Mouse (Mus musculus) hindbrain, embryonic 15.5 days (tissue): ENCODE data around the gene Stk38. TPM values are rescaled to one million over a fixed set of nuclear protein-coding genes. Genes with fewer than 3 reads are reported as not detected.
A peak's percentile ranks its signal among the peaks of the same experiment; 100 is the strongest.

Source experiments
- ATAC-seq: fragments of 200-750 bp; cut with Nextera tagmentation; 2 replicates; pipeline ENCODE4 v1.8.0; 2017; ENCODE audit warnings: low read depth, moderate number of reproducible peaks, moderate TSS enrichment; ENCODE audit not compliant: low FRiP score
- H3K27ac ChIP-seq: fragments of 300-500 bp; sonication (generic); replicated peaks from 2 replicates; pipeline ENCODE4 v1.5.1; 2015; ENCODE audit warnings: mild to moderate bottlenecking, inconsistent platforms
- H3K27me3 ChIP-seq: fragments of 300-500 bp; sonication (generic); 2 replicates; pipeline ENCODE4 v1.6.1; 2015; ENCODE audit warnings: control low read depth, inconsistent platforms
- H3K36me3 ChIP-seq: fragments of 300-500 bp; sonication (generic); 2 replicates; pipeline ENCODE4 v1.6.1; 2015; ENCODE audit warnings: control low read depth, inconsistent platforms
- H3K4me1 ChIP-seq: fragments of 300-500 bp; sonication (generic); replicated peaks from 2 replicates; pipeline ENCODE4 v1.6.1; 2015; ENCODE audit warnings: control low read depth, inconsistent platforms
- H3K4me2 ChIP-seq: fragments of 300-500 bp; sonication (generic); 2 replicates; pipeline ENCODE4 v1.6.1; 2015; ENCODE audit warnings: moderate library complexity, mild to moderate bottlenecking, inconsistent platforms
- H3K4me3 ChIP-seq: fragments of 300-500 bp; sonication (generic); 2 replicates; pipeline ENCODE4 v1.5.1; 2015; ENCODE audit warnings: mild to moderate bottlenecking, inconsistent platforms
- H3K9ac ChIP-seq: fragments of 300-500 bp; sonication (generic); 2 replicates; pipeline ENCODE4 v1.6.1; 2015; ENCODE audit warnings: inconsistent platforms
- H3K9me3 ChIP-seq: fragments of 300-500 bp; sonication (generic); 2 replicates; pipeline ENCODE4 v1.6.1; 2016; ENCODE audit warnings: control low read depth, inconsistent platforms
- WGBS: fragments of 180-500 bp; shearing (Covaris S2); methylation state at CpG from one replicate; pipeline ENCODE4 v1.1.7; 2015; 5-methylcytosine and 5-hydroxymethylcytosine counted together
- polyA plus RNA-seq: library from polyadenylated mRNA; unstranded; fragments of >200 nt; fragmentation: Nextera tagmentation; extraction: Ambion mirVana; gene quantifications from 2 replicates; pipeline ENCODE4 v1.2.1, GENCODE M21; 2015

Stk38 gene
- polyA plus RNA-seq, result 83.0 and 88.0 TPM in 2 replicates

DNA sequence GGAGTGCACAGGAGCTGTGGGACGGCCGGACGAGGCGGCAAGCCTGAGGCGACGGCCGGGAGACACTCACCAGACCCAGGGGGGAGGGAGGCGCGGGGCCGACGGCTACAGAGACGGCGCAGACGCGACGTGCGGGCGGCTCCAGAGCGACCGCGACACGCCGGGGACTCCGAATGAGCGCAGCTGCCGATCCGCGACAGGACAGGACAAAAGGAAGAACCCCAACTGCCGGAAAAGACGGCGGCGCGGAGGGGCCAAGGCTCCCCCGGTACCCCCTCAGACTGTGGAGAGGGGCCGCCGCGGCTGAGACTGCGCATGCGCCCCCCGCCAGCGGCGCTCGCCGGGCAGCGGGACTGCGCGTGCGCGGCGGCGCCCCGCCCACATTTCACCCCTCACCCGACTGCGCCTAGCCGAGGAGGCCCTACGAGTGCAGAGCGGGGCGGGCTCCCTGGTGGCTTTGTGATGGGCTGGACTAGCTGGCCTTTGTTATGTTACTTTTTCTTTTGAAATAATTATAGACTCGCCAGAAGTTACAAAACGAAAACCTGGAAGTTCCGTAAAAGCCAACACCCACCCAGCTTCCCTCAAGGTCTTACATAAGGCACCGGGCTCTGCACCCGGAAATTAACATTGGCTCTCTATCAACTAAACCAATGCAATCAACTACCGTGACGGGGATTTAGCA lies at the start of gene Stk38:
Gene Stk38 (minus strand): TSS at position 355 of the 685 bp plus-strand sequence.
- H3K9ac ChIP-seq, result peak within 1 kb of the TSS; percentile 93
- no peaks in the 10 kb centered on the region for H3K9me3 ChIP-seq
- H3K4me2 ChIP-seq, result peak within 1 kb of the TSS; percentile 83
- WGBS, result under 1% methylated on average over 52 of the region's 65 CpGs
- H3K36me3 ChIP-seq, result no peaks in the 10 kb centered on the region
- peak within 1 kb of the TSS; percentile 86 for H3K27ac ChIP-seq
- peaks cover 27% of the 10 kb centered on the region for H3K4me1 ChIP-seq
- H3K4me3 ChIP-seq, result peak within 1 kb of the TSS; percentile 97
- no peaks in the 10 kb centered on the region for H3K27me3 ChIP-seq
- peak; percentile 93 for ATAC-seq

GRCm38 (mm10) chr17:29057361-29057890 lies 49.6 kb upstream of the Stk38 start:
- Histone ChIP-seq H3K9me3 (no peaks in the 10 kb centered on the region), H3K4me2 (no peak overlapping the region), H3K36me3 (no peaks in the 10 kb centered on the region), H3K4me3 (no peak overlapping the region), H3K4me1 (peaks cover 26% of the 10 kb centered on the region), H3K9ac (no peak overlapping the region), H3K27me3 (no peaks in the 10 kb centered on the region), H3K27ac (no peak overlapping the region)
- WGBS, result 75% methylated on average over 11 of the region's 11 CpGs
- ATAC-seq, result no peak

DNA sequence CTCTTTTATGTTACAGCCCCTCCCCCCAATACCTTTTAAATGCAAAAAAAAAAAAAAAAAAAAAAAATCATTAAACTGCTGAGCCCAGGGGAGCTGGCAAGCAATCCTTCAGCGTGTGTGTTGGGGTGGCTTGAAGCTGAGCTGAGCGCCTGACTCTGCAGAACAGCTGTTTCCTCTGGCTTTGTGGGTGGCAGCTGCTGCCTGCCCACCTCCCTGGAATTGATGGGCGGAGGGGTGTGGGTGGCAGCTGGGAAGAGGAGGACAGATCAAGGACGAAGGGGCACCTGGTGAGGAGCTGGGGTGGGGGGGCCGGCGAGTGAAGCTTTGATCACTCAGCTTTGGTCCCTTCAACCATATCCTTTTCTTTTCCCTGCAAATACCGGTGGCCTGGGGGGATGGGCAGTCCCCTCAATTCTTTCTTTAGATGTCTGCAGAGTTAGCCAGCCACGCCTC lies 48.9 kb upstream of the Stk38 start:
- ATAC-seq, result no peak
- no peaks in the 10 kb centered on the region for H3K36me3 ChIP-seq
- 0 out of 2 replicates have a peak overlapping the region, but pooled peaks have one; percentile 45 for H3K27ac ChIP-seq
- H3K4me3 ChIP-seq, result no peak overlapping the region
- peak overlapping the region; percentile 18; the same call in 1 of the 2 replicates for H3K4me2 ChIP-seq
- no peak overlapping the region for H3K9ac ChIP-seq
- no peaks in the 10 kb centered on the region for H3K27me3 ChIP-seq
- H3K9me3 ChIP-seq, result no peaks in the 10 kb centered on the region
- 7% methylated on average over 8 of the region's 8 CpGs for WGBS
- peaks cover 24% of the 10 kb centered on the region for H3K4me1 ChIP-seq

DNA sequence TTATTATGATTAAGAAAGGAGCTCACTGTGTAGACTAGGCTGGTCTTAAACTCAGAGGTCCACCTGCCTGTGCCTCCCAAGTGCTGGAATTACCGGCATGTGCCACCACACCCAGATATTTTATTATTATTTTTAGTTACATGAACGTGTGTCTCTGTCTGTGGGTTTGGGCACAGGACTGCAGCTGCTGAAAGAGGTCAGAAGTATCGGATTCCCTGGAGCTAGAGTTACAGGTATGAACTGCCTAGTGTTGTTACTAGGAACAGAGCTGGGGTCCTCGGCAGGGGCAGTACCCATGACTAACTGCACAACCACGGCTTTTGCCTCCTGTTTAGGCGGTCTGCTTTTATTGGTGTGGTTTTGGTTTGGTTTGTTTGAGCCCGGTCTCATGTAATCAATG lies 48.4 kb upstream of the Stk38 start:
- H3K4me3 ChIP-seq, result no peak overlapping the region
- H3K27me3 ChIP-seq, result no peaks in the 10 kb centered on the region
- ATAC-seq, result no peak
- WGBS, result 26% methylated on average over 7 of the region's 7 CpGs
- 0 out of 2 replicates have a peak overlapping the region, but pooled peaks have one; percentile 45 for H3K27ac ChIP-seq
- H3K9me3 ChIP-seq, result no peaks in the 10 kb centered on the region
- no peak overlapping the region for H3K4me2 ChIP-seq
- peaks cover 26% of the 10 kb centered on the region for H3K4me1 ChIP-seq
- H3K36me3 ChIP-seq, result no peaks in the 10 kb centered on the region
- H3K9ac ChIP-seq, result no peak overlapping the region

DNA sequence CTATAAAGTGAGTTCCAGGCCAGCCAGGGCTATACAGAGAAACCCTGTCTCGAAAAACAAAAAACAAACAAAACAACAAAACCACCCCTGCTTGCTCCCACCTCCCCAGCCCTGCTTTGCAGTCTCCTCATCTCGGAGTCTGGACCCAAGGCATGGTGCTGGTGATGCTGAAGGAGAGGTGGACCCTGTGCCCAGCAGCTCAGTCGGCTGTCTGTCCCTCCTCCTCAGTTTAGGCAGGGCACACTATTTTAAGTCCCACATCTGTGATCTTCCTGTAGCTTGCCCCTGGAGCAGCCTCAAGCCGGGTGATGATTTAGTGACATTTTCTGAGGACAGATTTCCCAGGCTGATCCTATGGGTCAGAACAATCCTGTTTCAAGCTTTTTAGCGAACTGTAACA lies 47.8 kb upstream of the Stk38 start:
- Histone ChIP-seq H3K4me2 (no peak overlapping the region), H3K27ac (no peak overlapping the region), H3K4me3 (no peak overlapping the region)

GRCm38 (mm10) chr17:29054429-29054828 lies 46.6 kb upstream of the Stk38 start:
- 83% methylated on average over 6 of the region's 6 CpGs for WGBS
- Histone ChIP-seq H3K36me3 (no peaks in the 10 kb centered on the region), H3K27me3 (no peaks in the 10 kb centered on the region), H3K4me3 (no peak overlapping the region), H3K27ac (no peak overlapping the region), H3K4me2 (no peak overlapping the region), H3K4me1 (peaks cover 37% of the 10 kb centered on the region), H3K9me3 (no peaks in the 10 kb centered on the region), H3K9ac (no peak overlapping the region)
- no peak for ATAC-seq

More for the DNA sequence above, 47.8 kb upstream of the Stk38 start:
- ATAC-seq, result no peak
- Histone ChIP-seq H3K9me3 (no peaks in the 10 kb centered on the region), H3K9ac (no peak overlapping the region), H3K27me3 (no peaks in the 10 kb centered on the region), H3K4me1 (peaks cover 29% of the 10 kb centered on the region), H3K36me3 (no peaks in the 10 kb centered on the region)
- 62% methylated on average over 5 of the region's 5 CpGs for WGBS

DNA sequence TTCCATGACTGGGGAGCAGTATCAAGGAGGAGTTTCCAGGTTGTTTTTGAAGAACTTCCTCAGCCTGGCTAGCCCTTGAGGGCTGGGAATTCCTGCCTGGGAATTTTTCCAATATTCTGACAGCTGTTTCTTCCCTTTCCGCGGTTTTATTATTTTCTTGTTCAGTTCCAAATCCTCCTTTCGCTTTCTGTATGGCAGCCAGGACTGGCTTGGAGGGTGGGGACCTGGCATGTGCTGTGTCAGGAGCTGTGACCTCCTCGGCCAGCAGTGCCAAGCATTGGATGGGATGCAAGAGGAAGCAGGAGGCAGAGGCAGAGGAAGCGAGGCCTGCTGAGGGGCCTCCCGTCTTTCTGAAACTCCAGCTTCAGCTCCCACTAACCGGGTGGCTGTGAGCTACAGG lies 46.0 kb upstream of the Stk38 start:
- no peak overlapping the region for H3K4me3 ChIP-seq
- H3K36me3 ChIP-seq, result no peaks in the 10 kb centered on the region
- no peaks in the 10 kb centered on the region for H3K27me3 ChIP-seq
- H3K9ac ChIP-seq, result no peak overlapping the region
- H3K4me1 ChIP-seq, result peaks cover 38% of the 10 kb centered on the region
- WGBS, result 67% methylated on average over 7 of the region's 7 CpGs
- peak overlapping the region; percentile 17; the same call in 1 of the 2 replicates for H3K27ac ChIP-seq
- no peaks in the 10 kb centered on the region for H3K9me3 ChIP-seq
- no peak overlapping the region for H3K4me2 ChIP-seq
- ATAC-seq, result no peak

DNA sequence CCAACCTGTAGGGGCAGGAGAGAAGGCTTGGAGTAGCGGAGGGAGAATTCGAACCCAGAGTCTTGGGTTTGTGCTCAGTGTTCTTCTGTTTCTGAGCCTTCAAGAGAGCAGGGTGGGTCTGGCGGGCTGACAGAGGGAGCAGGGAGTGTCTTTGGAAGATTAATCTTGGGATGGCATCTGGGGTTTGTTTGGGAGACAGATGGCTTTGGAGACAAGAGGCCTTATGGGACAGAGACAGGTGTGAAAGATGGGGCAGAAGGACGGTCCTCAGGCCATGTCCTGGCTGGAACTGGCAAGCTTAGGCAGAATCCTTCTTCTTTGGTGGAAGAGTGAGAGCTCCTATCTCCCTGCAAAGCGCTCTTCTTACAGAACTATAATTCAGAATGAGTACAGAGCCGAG lies 45.3 kb upstream of the Stk38 start:
- H3K27me3 ChIP-seq, result no peaks in the 10 kb centered on the region
- H3K9ac ChIP-seq, result no peak overlapping the region
- no peak overlapping the region for H3K4me3 ChIP-seq
- peaks cover 1% of the 10 kb centered on the region; the same call in 1 of the 2 replicates for H3K36me3 ChIP-seq
- ATAC-seq, result no peak
- 77% methylated on average over 6 of the region's 6 CpGs for WGBS
- no peaks in the 10 kb centered on the region for H3K9me3 ChIP-seq
- peaks cover 33% of the 10 kb centered on the region for H3K4me1 ChIP-seq
- no peak overlapping the region for H3K4me2 ChIP-seq
- no peak overlapping the region for H3K27ac ChIP-seq

DNA sequence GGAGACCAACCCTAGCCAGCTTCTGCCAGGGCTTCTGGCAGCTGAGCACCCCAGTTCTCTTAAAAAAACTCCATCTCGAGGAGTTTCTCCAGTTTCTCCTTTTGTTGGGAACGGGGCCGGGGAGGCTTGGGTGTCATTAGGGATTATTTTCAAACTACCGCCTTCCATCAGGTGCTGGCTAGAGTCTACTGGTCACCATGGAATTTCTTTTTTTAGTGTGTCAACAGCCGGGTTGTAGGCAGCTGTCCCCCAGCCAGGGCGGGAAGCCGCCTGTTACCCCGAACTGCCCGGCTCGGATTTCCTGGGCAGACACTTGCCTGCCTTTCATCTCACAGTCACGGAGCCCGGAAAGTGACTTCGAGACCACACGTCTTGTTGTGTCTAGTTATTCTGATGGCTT lies 43.0 kb upstream of the Stk38 start:
- WGBS, result 62% methylated on average over 14 of the region's 14 CpGs
- Histone ChIP-seq H3K27ac (no peak overlapping the region; the same call in 1 of the 2 replicates), H3K4me1 (peaks cover 20% of the 10 kb centered on the region; the same call in 1 of the 2 replicates), H3K9me3 (no peaks in the 10 kb centered on the region), H3K4me3 (no peak overlapping the region), H3K27me3 (no peaks in the 10 kb centered on the region), H3K9ac (no peak overlapping the region), H3K4me2 (no peak overlapping the region; the same call in 1 of the 2 replicates), H3K36me3 (peaks cover 13% of the 10 kb centered on the region)
- ATAC-seq, result no peak

DNA sequence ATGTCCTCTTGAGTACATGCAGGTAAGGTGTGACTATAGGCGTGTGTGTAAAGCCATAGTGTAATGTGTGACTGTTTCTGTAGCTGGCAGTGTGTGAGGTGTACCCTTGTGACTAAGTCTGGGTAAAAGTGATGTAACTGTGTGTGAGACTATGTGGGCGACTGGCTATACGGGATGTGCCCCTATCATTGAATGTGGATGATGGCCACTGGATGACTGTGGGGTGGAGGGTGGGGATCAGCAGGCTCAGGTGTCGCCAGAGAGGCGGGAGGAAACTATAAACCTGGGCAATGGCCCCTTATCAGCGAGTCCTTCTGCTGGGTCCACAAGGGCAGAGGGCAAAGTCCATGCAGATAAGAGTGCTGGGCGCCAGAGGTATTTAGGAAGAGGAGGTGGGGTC lies 42.1 kb upstream of the Stk38 start:
- H3K4me3 ChIP-seq, result no peak overlapping the region
- peaks cover 22% of the 10 kb centered on the region for H3K36me3 ChIP-seq
- ATAC-seq, result 0 out of 2 replicates have a peak, but pooled peaks have one; percentile 12
- 89% methylated on average over 7 of the region's 7 CpGs for WGBS
- no peak overlapping the region for H3K4me2 ChIP-seq
- peaks cover 25% of the 10 kb centered on the region; the same call in 1 of the 2 replicates for H3K4me1 ChIP-seq
- no peaks in the 10 kb centered on the region for H3K9me3 ChIP-seq
- H3K9ac ChIP-seq, result no peak overlapping the region
- H3K27ac ChIP-seq, result no peak overlapping the region
- no peaks in the 10 kb centered on the region for H3K27me3 ChIP-seq

DNA sequence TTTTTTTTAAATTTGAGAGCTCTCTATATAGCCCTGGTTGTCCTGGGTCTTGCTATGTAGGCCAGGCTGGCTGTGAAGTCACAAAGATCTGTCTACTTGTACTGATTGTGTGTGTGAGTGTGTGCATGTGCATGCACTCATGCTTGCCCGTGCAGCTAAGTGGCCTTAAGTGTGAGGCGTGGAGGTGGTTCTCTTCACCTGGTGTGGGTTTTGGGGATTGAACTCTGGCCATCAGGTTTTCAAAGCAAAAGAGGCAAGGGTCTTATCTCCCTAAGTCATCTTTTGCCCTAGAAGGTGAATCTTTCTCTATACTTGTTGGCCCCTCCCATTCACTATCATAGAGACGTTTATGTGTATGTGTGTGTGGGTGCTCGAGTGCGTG lies 41.7 kb upstream of the Stk38 start:
- H3K4me3 ChIP-seq, result no peak overlapping the region
- H3K9ac ChIP-seq, result no peak overlapping the region
- WGBS, result 80% methylated on average over 5 of the region's 5 CpGs
- no peak overlapping the region for H3K27ac ChIP-seq
- no peaks in the 10 kb centered on the region for H3K9me3 ChIP-seq
- peaks cover 26% of the 10 kb centered on the region for H3K36me3 ChIP-seq
- no peaks in the 10 kb centered on the region for H3K27me3 ChIP-seq
- ATAC-seq, result no peak
- no peak overlapping the region for H3K4me2 ChIP-seq
- peaks cover 26% of the 10 kb centered on the region; the same call in 1 of the 2 replicates for H3K4me1 ChIP-seq

GRCm38 (mm10) chr17:29048748-29049507 lies 41.1 kb upstream of the Stk38 start:
- no peak overlapping the region for H3K4me2 ChIP-seq
- WGBS, result 21% methylated on average over 13 of the region's 13 CpGs

More at GRCm38 (mm10) chr17:29048748-29049507, 41.1 kb upstream of the Stk38 start:
- ATAC-seq, result peak; percentile 45
- no peak overlapping the region for H3K27ac ChIP-seq
- no peak overlapping the region for H3K4me3 ChIP-seq
- H3K4me1 ChIP-seq, result peaks cover 23% of the 10 kb centered on the region; the same call in 1 of the 2 replicates
- H3K36me3 ChIP-seq, result peaks cover 32% of the 10 kb centered on the region
- H3K9me3 ChIP-seq, result no peaks in the 10 kb centered on the region
- H3K27me3 ChIP-seq, result no peaks in the 10 kb centered on the region
- no peak overlapping the region for H3K9ac ChIP-seq
